Comparison of ENCODE assay signal across 9 mouse cellular contexts in the genomic region with DNA sequence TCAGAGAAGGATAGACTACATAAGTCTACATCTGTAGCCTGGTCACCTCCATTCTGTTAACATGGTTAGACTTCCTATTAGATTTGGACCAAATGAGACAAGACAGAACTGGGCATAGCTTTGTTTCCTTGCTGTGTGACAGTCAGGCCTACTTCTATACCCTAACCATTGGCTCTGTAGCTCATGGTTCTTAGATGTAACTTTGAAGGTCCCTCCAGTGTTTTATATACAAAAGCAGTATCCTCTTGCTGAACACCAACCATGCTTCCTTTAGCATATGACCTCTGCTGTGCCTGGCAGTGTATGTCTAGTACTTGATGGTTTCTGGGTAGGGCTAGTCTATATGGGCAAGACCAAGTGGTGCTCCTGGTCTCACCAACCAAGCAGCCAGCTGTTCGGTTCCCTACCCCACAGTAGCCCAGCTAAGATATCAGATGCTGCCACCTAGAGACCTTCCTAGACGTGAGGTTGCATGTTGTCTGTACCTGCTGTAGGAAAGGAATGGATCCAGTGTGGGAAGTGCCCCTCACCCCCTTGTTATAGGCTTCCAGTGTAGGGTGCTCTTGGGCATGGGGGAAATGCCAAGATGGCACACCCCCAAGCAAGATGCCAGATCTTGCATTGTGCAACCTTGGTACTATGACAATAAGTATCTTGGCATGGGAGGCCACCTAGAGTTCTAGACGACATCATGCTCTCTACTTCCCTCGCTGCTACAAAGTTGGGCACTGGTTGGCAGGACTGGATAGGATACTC. TPM values are rescaled to one million over a fixed set of nuclear protein-coding genes. Genes with fewer than 3 reads are reported as not detected.
DNase-seq lines count a peak whose midpoint lies in the region; ATAC-seq and TF ChIP-seq lines count a peak whose summit lies in the region.
"Had no signal": no experiment of that assay in that cellular context is flagged by ENCODE, and none has a peak within 500 bp of the region (broad histone marks: within the 10 kb centered on the region; RNA-seq: fewer than 3 reads in every experiment).

No protein-coding gene starts in this region.

- H3K27ac ChIP-seq in forebrain, postnatal 0 days (ENCODE audit: low read depth, low read length), result no peak overlapping the region
- peak overlapping the region; percentile 89 for H3K27ac ChIP-seq in liver, embryonic 16.5 days (ENCODE audit: low read length)

- H3K36me3 ChIP-seq in forebrain, postnatal 0 days (ENCODE audit: insufficient read depth), result peaks cover 43% of the 10 kb centered on the region
- peaks cover 15% of the 10 kb centered on the region for H3K36me3 ChIP-seq in liver, embryonic 16.5 days (ENCODE audit: control insufficient read depth, insufficient read depth)

- no peaks in the 10 kb centered on the region for H3K27me3 ChIP-seq in forebrain, postnatal 0 days (ENCODE audit: insufficient read depth, low read length)
- H3K27me3 ChIP-seq in liver, embryonic 16.5 days (ENCODE audit: control insufficient read depth, insufficient read depth, low read depth, low read length), result no peaks in the 10 kb centered on the region

- TF ChIP-seq CTCF in forebrain, postnatal 0 days (IDR thresholded peaks at IDR 0.05; ENCODE audit: low read depth), result no peak

- ATAC-seq in forebrain, postnatal 0 days, result no peak
- ATAC-seq in liver, embryonic 16.5 days (ENCODE audit: low read depth), result no peak
- ATAC-seq in activated CD4-positive, CD25-positive, alpha-beta regulatory T cell, adult 4 months, result no peak
- no peak for ATAC-seq in CD4-positive, CD25-positive, alpha-beta regulatory T cell, adult 4 months
- ATAC-seq: inflammation-experienced regulatory T-cells, adult 6 months had no signal

- peak; percentile 54 for DNase-seq in cerebellum, adult 9-11 months
- DNase-seq in cerebellum, adult 8-10 months, result no peak
- DNase-seq in 416B (ENCODE audit: low read depth), result peak; percentile 37
- DNase-seq in forebrain, postnatal 0 days, result no peak
- DNase-seq in cerebellum, adult 9-10 months, result no peak

- H3K4me1 ChIP-seq in forebrain, postnatal 0 days (ENCODE audit: insufficient read depth), result peaks cover 23% of the 10 kb centered on the region
- H3K4me1 ChIP-seq in liver, embryonic 16.5 days (ENCODE audit: control insufficient read depth, low read depth, low read length), result peaks cover 48% of the 10 kb centered on the region

- H3K4me2 ChIP-seq in forebrain, postnatal 0 days (ENCODE audit: low read depth), result peak overlapping the region; percentile 96; the same call in 1 of the 2 replicates
- H3K4me2 ChIP-seq in liver, embryonic 16.5 days (ENCODE audit: low read depth, low read length), result 0 out of 2 replicates have a peak overlapping the region, but pooled peaks have one; percentile 98

- H3K9me3 ChIP-seq in forebrain, postnatal 0 days (ENCODE audit: low read length), result no peaks in the 10 kb centered on the region
- H3K9me3 ChIP-seq in liver, embryonic 16.5 days (replicated peaks; ENCODE audit: control insufficient read depth, low read length), result no peaks in the 10 kb centered on the region

- H3K4me3 ChIP-seq in forebrain, postnatal 0 days (ENCODE audit: low read depth, low read length), result no peak overlapping the region; the same call in 1 of the 2 replicates
- no peak overlapping the region for H3K4me3 ChIP-seq in liver, embryonic 16.5 days (ENCODE audit: low read depth, low read length)

- no peak overlapping the region for H3K9ac ChIP-seq in forebrain, postnatal 0 days
- no peak overlapping the region; the same call in 1 of the 2 replicates for H3K9ac ChIP-seq in liver, embryonic 16.5 days (ENCODE audit: low read depth, low read length)

- 28% methylated on average over 4 of the region's 4 CpGs for WGBS in forebrain, postnatal 0 days
- 30% methylated on average over 4 of the region's 4 CpGs for WGBS in liver, embryonic 16.5 days (ENCODE audit: insufficient replicate concordance)

RNA-seq across cellular contexts. Expression of a gene that starts 1.2 kb away (rescaled TPM):
- total RNA-seq in forebrain, postnatal 0 days (2014; rRNA removed), result 20.9 and 22.8 TPM in 2 replicates
- 20.5 and 21.1 TPM in 2 replicates for polyA plus RNA-seq in forebrain, postnatal 0 days (2015; fragmentation: Nextera tagmentation; extraction: Ambion mirVana)
- 37.0 and 38.9 TPM in 2 replicates for polyA plus RNA-seq in liver, embryonic 16.5 days (2015; fragmentation: Nextera tagmentation; extraction: Ambion mirVana)
- polyA plus RNA-seq in activated CD4-positive, CD25-positive, alpha-beta regulatory T cell, adult 4 months (2017; shearing (Covaris generic)), result 10 to 100 TPM in 1 of 2 experiments, 1 to 10 TPM in 1; 9.7 to 12.3 TPM
- polyA plus RNA-seq in CD4-positive, CD25-positive, alpha-beta regulatory T cell, adult 4 months (2017; shearing (Covaris generic)), result 10 to 100 TPM; 11.0 to 14.3 TPM

RNA-seq across cellular contexts. Expression of a gene that starts 6.1 kb away (rescaled TPM):
- total RNA-seq in forebrain, postnatal 0 days (2014; rRNA removed), result 42.6 and 49.9 TPM in 2 replicates
- 143 and 179 TPM in 2 replicates for polyA plus RNA-seq in forebrain, postnatal 0 days (2015; fragmentation: Nextera tagmentation; extraction: Ambion mirVana)
- 81.5 and 83.1 TPM in 2 replicates for polyA plus RNA-seq in liver, embryonic 16.5 days (2015; fragmentation: Nextera tagmentation; extraction: Ambion mirVana)
- polyA plus RNA-seq in activated CD4-positive, CD25-positive, alpha-beta regulatory T cell, adult 4 months (2017; shearing (Covaris generic)), result 10 to 100 TPM; 73.5 to 74.7 TPM
- polyA plus RNA-seq in CD4-positive, CD25-positive, alpha-beta regulatory T cell, adult 4 months (2017; shearing (Covaris generic)), result 10 to 100 TPM; 67.0 to 68.0 TPM

RNA-seq across cellular contexts. Expression of a gene that starts 23.1 kb away (rescaled TPM):
- 35.2 and 37.8 TPM in 2 replicates for total RNA-seq in forebrain, postnatal 0 days (2014; rRNA removed)
- 40.3 and 56.4 TPM in 2 replicates for polyA plus RNA-seq in forebrain, postnatal 0 days (2015; fragmentation: Nextera tagmentation; extraction: Ambion mirVana)
- polyA plus RNA-seq in liver, embryonic 16.5 days (2015; fragmentation: Nextera tagmentation; extraction: Ambion mirVana), result 12.4 and 12.5 TPM in 2 replicates
- polyA plus RNA-seq in activated CD4-positive, CD25-positive, alpha-beta regulatory T cell, adult 4 months (2017; shearing (Covaris generic)), result 10 to 100 TPM; 24.4 to 30.8 TPM
- polyA plus RNA-seq in CD4-positive, CD25-positive, alpha-beta regulatory T cell, adult 4 months (2017; shearing (Covaris generic)), result 10 to 100 TPM; 34.8 to 44.8 TPM

RNA-seq across cellular contexts. Expression of a gene that starts 32.6 kb away (rescaled TPM):
- total RNA-seq in forebrain, postnatal 0 days (2014; rRNA removed), result 18.1 and 21.0 TPM in 2 replicates
- polyA plus RNA-seq in forebrain, postnatal 0 days (2015; fragmentation: Nextera tagmentation; extraction: Ambion mirVana), result 13.6 and 15.4 TPM in 2 replicates
- 15.0 and 15.2 TPM in 2 replicates for polyA plus RNA-seq in liver, embryonic 16.5 days (2015; fragmentation: Nextera tagmentation; extraction: Ambion mirVana)
- polyA plus RNA-seq in activated CD4-positive, CD25-positive, alpha-beta regulatory T cell, adult 4 months (2017; shearing (Covaris generic)), result 10 to 100 TPM; 15.6 to 22.7 TPM
- polyA plus RNA-seq in CD4-positive, CD25-positive, alpha-beta regulatory T cell, adult 4 months (2017; shearing (Covaris generic)), result 10 to 100 TPM; 19.8 to 27.7 TPM

RNA-seq across cellular contexts. Expression of a gene that starts 32.6 kb away (rescaled TPM):
- total RNA-seq in forebrain, postnatal 0 days (2014; rRNA removed), result 9.9 and 15.2 TPM in 2 replicates
- polyA plus RNA-seq in forebrain, postnatal 0 days (2015; fragmentation: Nextera tagmentation; extraction: Ambion mirVana), result 12.7 and 13.8 TPM in 2 replicates
- polyA plus RNA-seq in liver, embryonic 16.5 days (2015; fragmentation: Nextera tagmentation; extraction: Ambion mirVana), result 9.1 and 9.3 TPM in 2 replicates
- polyA plus RNA-seq in activated CD4-positive, CD25-positive, alpha-beta regulatory T cell, adult 4 months (2017; shearing (Covaris generic)), result 1 to 10 TPM; 7.5 to 8.5 TPM
- 1 to 10 TPM; 3.5 to 4.6 TPM for polyA plus RNA-seq in CD4-positive, CD25-positive, alpha-beta regulatory T cell, adult 4 months (2017; shearing (Covaris generic))

Comparison
In these comparisons a context has a peak if more than half of its experiments do, and no peak if none do; other contexts are left out.
1. DNase-seq: peak in cerebellum, adult 9-11 months (single experiment) and 416B (single experiment); none in cerebellum, adult 8-10 months (single experiment), forebrain, postnatal 0 days (single experiment) and cerebellum, adult 9-10 months (single experiment).